ENCODE assay signal across 30 mouse cellular contexts in the genomic region with DNA sequence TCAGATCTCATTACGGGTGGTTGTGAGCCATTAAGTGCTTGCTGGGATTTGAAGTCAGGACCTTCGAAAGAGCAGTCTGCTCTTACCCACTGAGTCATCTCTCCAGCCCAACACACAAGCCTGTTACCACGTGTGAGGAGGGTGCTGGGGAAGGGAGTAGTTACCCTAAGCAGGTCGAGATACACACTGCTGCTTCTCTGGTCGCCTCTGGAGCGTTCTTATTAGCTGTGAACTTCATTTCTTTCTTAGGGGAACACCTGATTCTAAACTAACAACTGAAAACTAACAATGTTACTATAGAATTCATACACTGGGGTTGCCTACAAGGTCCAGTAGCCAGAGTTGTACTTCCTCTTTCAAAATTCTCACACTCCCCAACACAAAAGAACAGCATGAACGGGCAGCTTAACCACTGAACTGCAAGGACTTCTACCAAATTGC. TPM values are rescaled to one million over a fixed set of nuclear protein-coding genes. Genes with fewer than 3 reads are reported as not detected.
DNase-seq lines count a peak whose midpoint lies in the region; ATAC-seq and TF ChIP-seq lines count a peak whose summit lies in the region.
"Had no signal": no experiment of that assay in that cellular context is flagged by ENCODE, and none has a peak within 500 bp of the region (broad histone marks: within the 10 kb centered on the region; RNA-seq: fewer than 3 reads in every experiment).

No protein-coding gene starts in this region.

- H3K4me2 ChIP-seq in forebrain, postnatal 0 days (ENCODE audit: low read depth) = no peak overlapping the region
- H3K4me2 ChIP-seq: embryonic facial prominence, embryonic 13.5 days; limb, embryonic 13.5 days; liver, embryonic 12.5 days had no signal

- DNase-seq in 3134 (ENCODE audit: extremely low read depth, insufficient read length, low spot score) (peak; percentile 29), 416B (ENCODE audit: low read depth) (peak; percentile 62), NIH3T3 (ENCODE audit: low read depth) (peak; percentile 50)
- no peak for DNase-seq in forebrain, postnatal 0 days
- no peak for DNase-seq in gastrocnemius, postnatal 25 days
- no peak for DNase-seq in cerebellum, postnatal 4 days (ENCODE audit: low spot score in 2 of 2)
- no peak for DNase-seq in left cerebral cortex, postnatal 25 days (ENCODE audit: low spot score in 2 of 2)
- DNase-seq: adrenal gland, postnatal 14 days; cerebellum, adult 11 months; cerebellum, adult 9-10 months; cerebellum, postnatal 36 days; heart, postnatal 14 days; kidney, adult 8-10 months; kidney, postnatal 4 days; layer of hippocampus, adult 9-11 months; lung, adult 18-20 months; lung, postnatal 4 days; midbrain, embryonic 14.5 days; right cerebral cortex, postnatal 4 days; thymus, adult 2 months had no signal

- 0 out of 2 replicates have a peak, but pooled peaks cover 3% of the 10 kb centered on the region for H3K27me3 ChIP-seq in forebrain, postnatal 0 days (ENCODE audit: insufficient read depth, low read length)
- H3K27me3 ChIP-seq: embryonic facial prominence, embryonic 13.5 days; limb, embryonic 13.5 days; liver, embryonic 12.5 days had no signal

- H3K4me1 ChIP-seq in forebrain, postnatal 0 days (ENCODE audit: insufficient read depth) = no peaks in the 10 kb centered on the region
- H3K4me1 ChIP-seq: embryonic facial prominence, embryonic 13.5 days; forebrain, embryonic 10.5 days; limb, embryonic 13.5 days had no signal

- no peak for TF ChIP-seq CTCF in forebrain, postnatal 0 days (IDR thresholded peaks at IDR 0.05; ENCODE audit: low read depth)

- ATAC-seq in megakaryocyte progenitor cell, adult 5-6 weeks (replicated peaks; ENCODE audit: poor library complexity) = peak; percentile 62
- ATAC-seq in forebrain, postnatal 0 days = no peak
- ATAC-seq: CD4-positive, CD25-positive, alpha-beta regulatory T cell, adult 4 months; forebrain, embryonic 16.5 days; intestine, embryonic 16.5 days; liver, embryonic 12.5 days; lung, postnatal 0 days had no signal

- intact Hi-C loops in left cerebral cortex, postnatal 25 days (cut with DNase I) = loop anchor here (5.0 kb wide), 1 partner anchor 137 kb away; no protein-coding TSS in a partner anchor

- H3K4me3 ChIP-seq in forebrain, postnatal 0 days (ENCODE audit: low read depth, low read length) = no peak overlapping the region
- H3K4me3 ChIP-seq: embryonic facial prominence, embryonic 13.5 days; forebrain, embryonic 10.5 days; limb, embryonic 13.5 days; liver, embryonic 12.5 days had no signal

- no peak overlapping the region for H3K9ac ChIP-seq in forebrain, postnatal 0 days
- H3K9ac ChIP-seq: embryonic facial prominence, embryonic 13.5 days; limb, embryonic 13.5 days; liver, embryonic 12.5 days had no signal

- 63% methylated on average over 7 of the region's 7 CpGs for WGBS in forebrain, postnatal 0 days

- no peak overlapping the region for H3K27ac ChIP-seq in forebrain, postnatal 0 days (ENCODE audit: low read depth, low read length)
- H3K27ac ChIP-seq: embryonic facial prominence, embryonic 13.5 days; forebrain, embryonic 10.5 days; kidney, postnatal 0 days; limb, embryonic 13.5 days; liver, embryonic 12.5 days had no signal

- H3K9me3 ChIP-seq in forebrain, postnatal 0 days (ENCODE audit: low read length) = no peaks in the 10 kb centered on the region
- H3K9me3 ChIP-seq: embryonic facial prominence, embryonic 13.5 days; forebrain, embryonic 10.5 days; limb, embryonic 13.5 days; liver, embryonic 12.5 days had no signal

- 0 out of 2 replicates have a peak, but pooled peaks cover 9% of the 10 kb centered on the region for H3K36me3 ChIP-seq in forebrain, postnatal 0 days (ENCODE audit: insufficient read depth)
- H3K36me3 ChIP-seq: forebrain, embryonic 10.5 days had no signal

RNA-seq across cellular contexts. Expression of gene Rabgef1, which starts 11.8 kb away (rescaled TPM):
- 16.0 and 20.1 TPM in 2 replicates for total RNA-seq in megakaryocyte progenitor cell, adult 5-6 weeks (2015)
- 16.2 and 28.2 TPM in 2 replicates for total RNA-seq in megakaryocyte progenitor cell, adult 5-6 weeks (2017)
- 23.0 and 26.8 TPM in 2 replicates for total RNA-seq in forebrain, postnatal 0 days (2014; rRNA removed)
- 23.8 and 32.5 TPM in 2 replicates for polyA plus RNA-seq in forebrain, postnatal 0 days (2015; fragmentation: Nextera tagmentation; extraction: Ambion mirVana)
- 10 to 100 TPM; 71.7 to 81.0 TPM for total RNA-seq in gastrocnemius, postnatal 25 days (2021)
- 10 to 100 TPM; 55.8 to 57.4 TPM for total RNA-seq in left cerebral cortex, postnatal 25 days (2021)

RNA-seq across cellular contexts. Expression of gene Kctd7, which starts 15.1 kb away (rescaled TPM):
- total RNA-seq in megakaryocyte progenitor cell, adult 5-6 weeks (2015) = 1.9 and 2.7 TPM in 2 replicates
- 2.3 and 5.3 TPM in 2 replicates for total RNA-seq in megakaryocyte progenitor cell, adult 5-6 weeks (2017)
- total RNA-seq in forebrain, postnatal 0 days (2014; rRNA removed) = 16.7 and 22.4 TPM in 2 replicates
- 7.4 and 10.7 TPM in 2 replicates for polyA plus RNA-seq in forebrain, postnatal 0 days (2015; fragmentation: Nextera tagmentation; extraction: Ambion mirVana)
- 1 to 10 TPM; 2.8 to 3.9 TPM for total RNA-seq in gastrocnemius, postnatal 25 days (2021)
- total RNA-seq in left cerebral cortex, postnatal 25 days (2021) = 10 to 100 TPM; 10.3 to 11.8 TPM

RNA-seq across cellular contexts. Expression of gene Tmem248, which starts 57.1 kb away (rescaled TPM):
- total RNA-seq in megakaryocyte progenitor cell, adult 5-6 weeks (2015) = 61.7 and 64.2 TPM in 2 replicates
- 75.6 and 75.9 TPM in 2 replicates for total RNA-seq in megakaryocyte progenitor cell, adult 5-6 weeks (2017)
- 29.8 and 45.8 TPM in 2 replicates for total RNA-seq in forebrain, postnatal 0 days (2014; rRNA removed)
- 20.6 and 29.1 TPM in 2 replicates for polyA plus RNA-seq in forebrain, postnatal 0 days (2015; fragmentation: Nextera tagmentation; extraction: Ambion mirVana)
- 10 to 100 TPM; 36.0 to 40.1 TPM for total RNA-seq in gastrocnemius, postnatal 25 days (2021)
- 10 to 100 TPM; 39.3 to 42.9 TPM for total RNA-seq in left cerebral cortex, postnatal 25 days (2021)

Comparison
In these comparisons a context has a peak if more than half of its experiments do, and no peak if none do; other contexts are left out.
1. DNase-seq: peak in 3134 (single experiment), 416B (single experiment) and NIH3T3 (single experiment); none in forebrain, postnatal 0 days (single experiment), gastrocnemius, postnatal 25 days (single experiment), cerebellum, postnatal 4 days (0 of 2) and left cerebral cortex, postnatal 25 days (0 of 2).